Mouse (Mus musculus): Measurements from ENCODE around the gene Coa3. TPM values are rescaled to one million over a fixed set of nuclear protein-coding genes. Genes with fewer than 3 reads are reported as not detected.
A peak's percentile ranks its signal among the peaks of the same experiment; 100 is the strongest.

Gene Coa3
- total RNA-seq, 1 experiment, result 139 TPM

DNA sequence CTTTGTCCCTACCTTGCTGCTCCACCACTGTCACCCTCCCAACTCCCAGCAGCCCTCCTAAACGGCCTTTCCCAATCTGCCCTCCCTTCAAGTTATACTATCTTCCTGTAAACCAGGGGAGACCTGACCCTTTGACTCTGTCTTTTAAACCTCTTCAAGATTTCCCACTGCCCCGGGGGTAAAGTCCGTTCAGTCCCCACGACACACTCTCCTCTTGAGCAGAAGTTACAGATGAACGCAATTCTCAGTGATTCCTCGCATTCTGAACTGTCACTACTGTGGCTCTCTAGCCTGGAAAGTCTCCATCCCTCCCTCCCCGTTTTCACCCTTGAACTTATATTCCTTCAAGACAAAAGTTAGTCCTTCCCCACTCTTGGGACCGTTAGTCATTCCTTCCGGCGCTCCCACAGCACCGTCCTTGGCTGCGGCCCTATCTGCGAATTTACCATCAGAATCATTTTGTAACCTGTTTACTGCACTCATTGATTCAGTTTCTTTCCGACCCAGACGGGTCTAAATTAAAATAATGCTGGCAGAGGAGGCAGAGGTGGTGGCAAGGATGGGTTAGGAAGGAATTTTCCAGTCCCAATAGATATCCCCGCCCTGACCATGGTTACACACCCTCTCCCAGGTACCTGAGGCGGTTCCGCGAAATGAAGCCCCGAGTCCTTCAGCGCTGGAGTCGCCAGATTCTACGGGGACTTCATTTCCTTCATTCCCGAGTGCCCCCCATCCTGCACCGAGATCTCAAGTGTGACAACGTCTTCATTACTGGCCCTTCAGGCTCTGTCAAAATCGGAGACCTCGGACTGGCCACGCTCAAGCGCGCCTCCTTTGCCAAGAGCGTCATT lies 15.6 kb downstream of the Coa3 start:
- no peaks in the 10 kb centered on the region for H3K9me3 ChIP-seq (ENCODE audit: control insufficient read depth, insufficient read depth, low read depth, low read length)
- peaks cover 2% of the 10 kb centered on the region for H3K36me3 ChIP-seq (ENCODE audit: control insufficient read depth, insufficient read depth, low read length, poor library complexity, severe bottlenecking)
- H3K27ac ChIP-seq (ENCODE audit: insufficient read depth, low read depth, low read length, poor library complexity, severe bottlenecking), result no peak overlapping the region
- H3K4me1 ChIP-seq (ENCODE audit: control insufficient read depth in 2 of 2, insufficient read depth in 2 of 2, low read length in 2 of 2, poor library complexity in 1 of 2), result peaks cover 0 to 30% of the 10 kb centered on the region in 2 experiments; a peak in 2 of 4 replicates
- TF ChIP-seq HCFC1 (IDR thresholded peaks at IDR 0.05; ENCODE audit: borderline replicate concordance, insufficient read depth, low read length), result no peak
- no peak for TF ChIP-seq MAFK (IDR thresholded peaks at IDR 0.05; ENCODE audit: insufficient read depth, low read depth, low read length)
- no peak for TF ChIP-seq ZC3H11A (IDR thresholded peaks at IDR 0.05; ENCODE audit: borderline replicate concordance, low read depth, low read length)
- TF ChIP-seq ZNF384 (IDR thresholded peaks at IDR 0.05; ENCODE audit: low read depth, low read length), result no peak
- no peak for TF ChIP-seq CHD2 (IDR thresholded peaks at IDR 0.05; ENCODE audit: low read depth, low read length)
- no peak overlapping the region for H3K4me3 ChIP-seq (ENCODE audit: insufficient read depth in 1 of 2, low read depth in 1 of 2, low read length in 2 of 2, poor library complexity in 1 of 2, severe bottlenecking in 1 of 2)
- in situ Hi-C loops (cut with MboI; ENCODE audit: low sequenced_read_pairs in 2 of 2, unreplicated experiment in 2 of 2), result no loop called here
- DNase-seq (ENCODE audit: low read depth, low spot score), result no peak
- H3K9ac ChIP-seq (ENCODE audit: insufficient read depth, low read depth, low read length, poor library complexity, severe bottlenecking), result no peak overlapping the region

DNA sequence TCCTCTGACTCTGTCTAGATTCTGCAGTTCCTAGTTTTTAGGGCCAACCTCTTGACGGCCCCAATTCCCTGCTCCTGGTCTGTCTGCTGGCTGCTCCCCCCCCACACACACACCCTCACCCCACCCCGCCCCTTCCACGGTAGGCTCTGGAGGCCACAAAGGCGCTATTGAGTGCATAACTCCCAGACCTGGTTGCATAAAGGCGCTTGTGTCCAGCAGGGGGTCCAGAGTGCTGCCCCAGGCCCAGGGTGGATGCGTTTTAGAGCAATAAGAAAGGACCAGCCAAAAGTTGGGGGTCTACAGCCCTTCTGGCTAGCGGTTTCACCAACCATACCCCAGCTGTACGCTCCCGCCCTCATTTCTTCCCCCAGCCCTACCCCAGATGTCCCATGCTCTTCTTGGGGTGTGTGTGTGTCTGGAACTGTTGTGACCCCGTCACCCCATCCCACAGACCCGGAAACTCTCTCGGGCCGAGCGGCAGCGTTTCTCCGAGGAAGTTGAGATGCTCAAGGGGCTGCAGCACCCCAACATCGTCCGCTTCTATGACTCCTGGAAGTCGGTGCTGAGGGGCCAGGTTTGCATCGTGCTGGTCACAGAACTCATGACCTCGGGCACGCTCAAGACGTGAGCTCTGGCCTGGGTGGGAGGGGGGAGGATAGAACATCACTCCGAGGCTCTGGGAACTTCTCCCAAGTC lies 16.5 kb downstream of the Coa3 start:
- no peak for DNase-seq (ENCODE audit: low read depth, low spot score)
- Histone ChIP-seq H3K27ac (ENCODE audit: insufficient read depth, low read depth, low read length, poor library complexity, severe bottlenecking) (no peak overlapping the region), H3K4me3 (ENCODE audit: insufficient read depth in 1 of 2, low read depth in 1 of 2, low read length in 2 of 2, poor library complexity in 1 of 2, severe bottlenecking in 1 of 2) (peak overlapping the region in 1 of 2 experiments; percentile 21; a peak in 1 of 4 replicates), H3K4me1 (ENCODE audit: control insufficient read depth in 2 of 2, insufficient read depth in 2 of 2, low read length in 2 of 2, poor library complexity in 1 of 2) (peaks cover 0 to 30% of the 10 kb centered on the region in 2 experiments; a peak in 2 of 4 replicates), H3K9ac (ENCODE audit: insufficient read depth, low read depth, low read length, poor library complexity, severe bottlenecking) (no peak overlapping the region), H3K36me3 (ENCODE audit: control insufficient read depth, insufficient read depth, low read length, poor library complexity, severe bottlenecking) (peaks cover 2% of the 10 kb centered on the region), H3K9me3 (ENCODE audit: control insufficient read depth, insufficient read depth, low read depth, low read length) (no peaks in the 10 kb centered on the region)
- TF ChIP-seq MAFK (IDR thresholded peaks at IDR 0.05; ENCODE audit: insufficient read depth, low read depth, low read length) (no peak), CHD2 (IDR thresholded peaks at IDR 0.05; ENCODE audit: low read depth, low read length) (no peak), ZC3H11A (IDR thresholded peaks at IDR 0.05; ENCODE audit: borderline replicate concordance, low read depth, low read length) (no peak), HCFC1 (IDR thresholded peaks at IDR 0.05; ENCODE audit: borderline replicate concordance, insufficient read depth, low read length) (no peak), ZNF384 (IDR thresholded peaks at IDR 0.05; ENCODE audit: low read depth, low read length) (no peak)
- in situ Hi-C loops (cut with MboI; ENCODE audit: low sequenced_read_pairs in 2 of 2, unreplicated experiment in 2 of 2), result no loop called here

DNA sequence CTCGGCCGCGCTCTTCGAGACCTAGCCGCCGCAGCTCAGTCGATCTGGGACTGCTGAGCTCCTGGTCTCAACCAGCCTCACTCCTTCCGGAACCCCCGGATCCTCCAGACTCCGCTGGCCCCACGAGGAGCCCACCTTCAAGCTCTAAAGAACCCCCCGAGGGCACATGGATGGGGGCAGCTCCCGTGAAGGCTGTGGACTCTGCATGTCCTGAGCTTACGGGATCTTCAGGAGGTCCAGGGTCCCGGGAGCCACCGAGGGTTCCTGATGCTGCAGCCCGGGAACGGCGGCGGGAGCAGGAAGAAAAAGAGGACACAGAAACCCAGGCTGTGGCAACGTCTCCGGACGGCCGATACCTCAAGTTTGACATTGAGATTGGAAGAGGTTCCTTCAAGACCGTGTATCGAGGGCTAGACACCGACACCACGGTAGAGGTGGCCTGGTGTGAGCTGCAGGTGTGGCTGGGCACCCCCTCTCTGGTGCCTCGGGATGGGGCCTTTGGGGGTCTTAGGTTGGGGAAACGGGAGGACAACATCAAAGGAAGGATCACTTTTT lies 18.0 kb downstream of the Coa3 start:
- H3K27ac ChIP-seq (ENCODE audit: insufficient read depth, low read depth, low read length, poor library complexity, severe bottlenecking), result no peak overlapping the region
- peaks cover 0 to 30% of the 10 kb centered on the region in 2 experiments; a peak in 2 of 4 replicates for H3K4me1 ChIP-seq (ENCODE audit: control insufficient read depth in 2 of 2, insufficient read depth in 2 of 2, low read length in 2 of 2, poor library complexity in 1 of 2)
- H3K4me3 ChIP-seq (ENCODE audit: insufficient read depth in 1 of 2, low read depth in 1 of 2, low read length in 2 of 2, poor library complexity in 1 of 2, severe bottlenecking in 1 of 2), result peak overlapping the region; percentile 61 to 64
- H3K9ac ChIP-seq (ENCODE audit: insufficient read depth, low read depth, low read length, poor library complexity, severe bottlenecking), result peak overlapping the region; percentile 45; the same call in 1 of the 2 replicates
- H3K9me3 ChIP-seq (ENCODE audit: control insufficient read depth, insufficient read depth, low read depth, low read length), result no peaks in the 10 kb centered on the region
- no peak for DNase-seq (ENCODE audit: low read depth, low spot score)
- in situ Hi-C loops (cut with MboI; ENCODE audit: low sequenced_read_pairs in 2 of 2, unreplicated experiment in 2 of 2), result no loop called here
- peaks cover 3% of the 10 kb centered on the region for H3K36me3 ChIP-seq (ENCODE audit: control insufficient read depth, insufficient read depth, low read length, poor library complexity, severe bottlenecking)
- TF ChIP-seq HCFC1 (IDR thresholded peaks at IDR 0.05; ENCODE audit: borderline replicate concordance, insufficient read depth, low read length), result no peak
- TF ChIP-seq CHD2 (IDR thresholded peaks at IDR 0.05; ENCODE audit: low read depth, low read length), result no peak
- no peak for TF ChIP-seq MAFK (IDR thresholded peaks at IDR 0.05; ENCODE audit: insufficient read depth, low read depth, low read length)
- TF ChIP-seq ZC3H11A (IDR thresholded peaks at IDR 0.05; ENCODE audit: borderline replicate concordance, low read depth, low read length), result no peak
- no peak for TF ChIP-seq ZNF384 (IDR thresholded peaks at IDR 0.05; ENCODE audit: low read depth, low read length)

DNA sequence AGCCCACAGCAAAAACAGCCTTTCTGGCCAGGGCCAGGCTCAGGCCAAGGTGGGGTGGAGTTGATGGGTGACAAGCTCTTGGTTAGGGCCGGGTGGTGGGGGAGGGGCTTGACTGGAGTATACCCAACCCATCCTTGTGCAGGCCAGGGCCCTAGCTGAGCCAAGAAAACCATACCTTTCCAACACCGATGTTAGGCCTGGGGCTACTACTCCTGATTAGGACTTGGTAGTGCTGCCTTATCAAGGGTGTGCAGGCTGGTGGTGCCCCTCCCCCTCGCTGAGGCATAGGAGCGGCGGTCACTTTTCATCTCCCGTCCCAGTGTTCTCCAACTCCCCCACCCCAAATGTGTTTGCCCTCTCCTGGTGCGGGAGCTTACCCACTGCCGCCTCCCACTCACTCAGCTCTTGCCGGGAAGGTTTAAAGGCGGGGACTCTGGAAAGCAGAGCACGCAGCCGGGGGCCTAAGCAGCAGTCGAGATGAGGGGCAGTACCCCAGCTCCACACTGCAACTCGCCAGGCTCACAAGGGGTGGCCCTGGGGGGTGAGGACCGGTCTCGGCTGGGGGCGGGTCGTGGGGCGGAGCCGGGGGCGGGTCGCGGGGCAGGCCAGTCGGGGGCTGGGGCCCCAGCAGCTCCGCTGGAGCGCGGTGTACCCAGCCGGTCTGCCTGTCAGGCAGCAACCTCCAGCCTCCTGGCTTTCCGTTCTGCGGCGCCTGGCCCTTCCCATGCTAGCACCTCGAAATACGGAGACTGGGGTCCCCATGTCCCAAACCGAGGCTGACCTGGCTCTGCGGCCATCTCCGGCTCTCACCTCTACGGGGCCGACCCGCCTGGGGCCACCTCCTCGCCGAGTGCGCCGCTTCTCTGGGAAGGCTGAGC lies 18.7 kb downstream of the Coa3 start, which contains the start of gene Wnk4:
Gene Wnk4, plus strand, starts transcription at position 620 of the 878 bp plus-strand sequence.
- Histone ChIP-seq H3K27ac (ENCODE audit: insufficient read depth, low read depth, low read length, poor library complexity, severe bottlenecking) (no peak within 1 kb of the TSS), H3K9ac (ENCODE audit: insufficient read depth, low read depth, low read length, poor library complexity, severe bottlenecking) (peak within 1 kb of the TSS; percentile 45; the same call in 1 of the 2 replicates), H3K9me3 (ENCODE audit: control insufficient read depth, insufficient read depth, low read depth, low read length) (no peaks in the 10 kb centered on the region), H3K36me3 (ENCODE audit: control insufficient read depth, insufficient read depth, low read length, poor library complexity, severe bottlenecking) (peaks cover 4% of the 10 kb centered on the region), H3K4me1 (ENCODE audit: control insufficient read depth in 2 of 2, insufficient read depth in 2 of 2, low read length in 2 of 2, poor library complexity in 1 of 2) (peaks cover 0 to 28% of the 10 kb centered on the region in 2 experiments; a peak in 2 of 4 replicates), H3K4me3 (ENCODE audit: insufficient read depth in 1 of 2, low read depth in 1 of 2, low read length in 2 of 2, poor library complexity in 1 of 2, severe bottlenecking in 1 of 2) (peak within 1 kb of the TSS; percentile 61 to 64)
- in situ Hi-C loops (cut with MboI; ENCODE audit: low sequenced_read_pairs in 2 of 2, unreplicated experiment in 2 of 2), result no loop called here
- TF ChIP-seq MAFK (IDR thresholded peaks at IDR 0.05; ENCODE audit: insufficient read depth, low read depth, low read length) (no peak), ZC3H11A (IDR thresholded peaks at IDR 0.05; ENCODE audit: borderline replicate concordance, low read depth, low read length) (no peak), CHD2 (IDR thresholded peaks at IDR 0.05; ENCODE audit: low read depth, low read length) (no peak), ZNF384 (IDR thresholded peaks at IDR 0.05; ENCODE audit: low read depth, low read length) (no peak), HCFC1 (IDR thresholded peaks at IDR 0.05; ENCODE audit: borderline replicate concordance, insufficient read depth, low read length) (no peak)
- DNase-seq (ENCODE audit: low read depth, low spot score), result peak; percentile 65
